Mouse (Mus musculus) hindbrain, postnatal 0 days (tissue): ENCODE data around the gene Dock4. TPM values are rescaled to one million over a fixed set of nuclear protein-coding genes. Genes with fewer than 3 reads are reported as not detected.
A peak's percentile ranks its signal among the peaks of the same experiment; 100 is the strongest.

Source experiments
- ATAC-seq: fragments of 200-750 bp; cut with Nextera tagmentation; 2 replicates; pipeline ENCODE4 v1.8.0; 2017; ENCODE audit warnings: mild to moderate bottlenecking, moderate TSS enrichment, moderate library complexity
- DNase-seq: peaks from one replicate; pipeline ENCODE4 v3.0.0-alpha.2; 2015; ENCODE audit warnings: low spot score
- H3K27ac ChIP-seq: fragments of 300-500 bp; sonication (generic); 2 replicates; pipeline ENCODE4 v1.5.1; 2014; ENCODE audit warnings: mild to moderate bottlenecking
- H3K27me3 ChIP-seq: fragments of 300-500 bp; sonication (generic); 2 replicates; pipeline ENCODE4 v1.6.1; 2014; ENCODE audit warnings: low read length, mixed read lengths; ENCODE audit not compliant: insufficient read depth
- H3K36me3 ChIP-seq: fragments of 300-500 bp; sonication (generic); 2 replicates; pipeline ENCODE4 v1.6.1; 2014; ENCODE audit warnings: low read length, mixed read lengths; ENCODE audit not compliant: insufficient read depth
- H3K4me1 ChIP-seq: fragments of 300-500 bp; sonication (generic); 2 replicates; pipeline ENCODE4 v1.6.1; 2014; ENCODE audit warnings: antibody characterized with exemption, low read length, mixed read lengths; ENCODE audit not compliant: insufficient read depth
- H3K4me2 ChIP-seq: fragments of 300-500 bp; sonication (generic); 2 replicates; pipeline ENCODE4 v1.6.1; 2014; ENCODE audit warnings: low read depth, mild to moderate bottlenecking, low read length, moderate library complexity, mixed read lengths
- H3K4me3 ChIP-seq: fragments of 300-500 bp; sonication (generic); 2 replicates; pipeline ENCODE4 v1.5.1; 2014; ENCODE audit warnings: low read length
- H3K9ac ChIP-seq: fragments of 300-500 bp; sonication (generic); replicated peaks from 2 replicates; pipeline ENCODE4 v1.6.1; 2014; ENCODE audit warnings: mild to moderate bottlenecking, low read length, moderate library complexity, mixed read lengths
- H3K9me3 ChIP-seq: fragments of 300-500 bp; sonication (generic); 2 replicates; pipeline ENCODE4 v1.6.1; 2016; ENCODE audit warnings: low read length, mixed read lengths
- CTCF ChIP-seq: IDR thresholded peaks from 2 replicates; pipeline ENCODE4 v1.5.1; 2016; ENCODE audit warnings: antibody characterized with exemption, control low read depth, low read depth
- WGBS: fragments of 180-500 bp; shearing (Covaris S2); extraction: QIAGEN DNeasy Blood & Tissue Kit; methylation state at CpG from one replicate; pipeline ENCODE4 v1.1.7; 2014; 5-methylcytosine and 5-hydroxymethylcytosine counted together
- polyA plus RNA-seq: library from polyadenylated mRNA; unstranded; fragments of >200 nt; fragmentation: Nextera tagmentation; extraction: Ambion mirVana; gene quantifications from 2 replicates; pipeline ENCODE4 v1.2.1, GENCODE M21; 2015
- total RNA-seq: library from RNA; depleted of rRNA; stranded (reverse); fragments of >200 nt; gene quantifications from 2 replicates; pipeline ENCODE4 v1.2.3, GENCODE M21; 2014; rRNA removed

Gene Dock4
- total and polyA plus RNA-seq, 2 experiments from 2014 or later = 16.7 to 30.7 TPM

DNA sequence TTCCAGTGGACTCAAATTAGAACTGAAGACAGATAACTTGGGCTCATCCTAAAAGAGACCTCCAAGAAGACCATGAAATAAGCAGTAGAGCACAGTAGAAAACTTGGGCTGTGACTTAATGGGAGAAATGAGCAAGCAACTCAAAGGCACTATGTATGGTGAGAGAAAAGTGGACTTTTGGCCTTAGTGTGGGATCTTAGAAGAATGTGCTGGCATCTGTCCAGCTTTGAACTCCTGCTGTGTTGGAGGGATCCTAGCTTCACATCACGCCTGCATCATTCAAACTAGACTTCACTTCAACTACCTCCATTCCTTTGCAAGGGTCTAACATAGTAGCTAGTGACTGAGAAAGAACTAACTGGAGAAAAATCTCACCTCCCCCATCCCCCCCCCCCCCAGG is 443.1 kb downstream of the Dock4 start:
- no peak for DNase-seq
- Histone ChIP-seq H3K4me2 (no peak overlapping the region), H3K9me3 (no peaks in the 10 kb centered on the region), H3K36me3 (no peaks in the 10 kb centered on the region), H3K4me1 (no peaks in the 10 kb centered on the region), H3K9ac (no peak overlapping the region), H3K27me3 (no peaks in the 10 kb centered on the region), H3K4me3 (no peak overlapping the region), H3K27ac (no peak overlapping the region)
- ATAC-seq = no peak
- 64% methylated on average over 1 of the region's 1 CpGs for WGBS
- TF ChIP-seq CTCF = no peak

DNA sequence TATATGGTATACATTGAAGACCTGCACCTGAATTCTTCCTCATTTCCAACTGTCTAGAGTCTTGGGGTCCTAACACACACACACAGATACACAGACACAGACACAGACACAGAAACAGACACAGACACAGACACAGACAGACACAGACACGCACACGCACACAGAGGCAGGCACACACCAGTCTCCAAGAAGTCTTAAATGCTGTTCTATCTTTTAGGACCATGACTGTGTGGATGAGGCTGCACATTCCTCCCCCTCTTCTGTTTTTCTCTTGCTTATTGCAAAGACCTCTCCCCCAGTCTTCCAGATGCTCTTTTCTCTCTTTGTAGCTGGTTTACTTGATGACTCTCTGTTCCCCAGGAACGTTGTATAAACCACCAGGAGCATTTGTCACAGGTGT is 443.8 kb downstream of the Dock4 start:
- H3K9ac ChIP-seq = no peak overlapping the region
- ATAC-seq (no peak), DNase-seq (no peak)
- no peak overlapping the region for H3K27ac ChIP-seq
- H3K27me3 ChIP-seq = no peaks in the 10 kb centered on the region
- no peaks in the 10 kb centered on the region for H3K9me3 ChIP-seq
- no peaks in the 10 kb centered on the region for H3K36me3 ChIP-seq
- no peak overlapping the region for H3K4me3 ChIP-seq
- WGBS = 79% methylated on average over 3 of the region's 3 CpGs
- H3K4me2 ChIP-seq = no peak overlapping the region
- no peaks in the 10 kb centered on the region for H3K4me1 ChIP-seq
- TF ChIP-seq CTCF = no peak

DNA sequence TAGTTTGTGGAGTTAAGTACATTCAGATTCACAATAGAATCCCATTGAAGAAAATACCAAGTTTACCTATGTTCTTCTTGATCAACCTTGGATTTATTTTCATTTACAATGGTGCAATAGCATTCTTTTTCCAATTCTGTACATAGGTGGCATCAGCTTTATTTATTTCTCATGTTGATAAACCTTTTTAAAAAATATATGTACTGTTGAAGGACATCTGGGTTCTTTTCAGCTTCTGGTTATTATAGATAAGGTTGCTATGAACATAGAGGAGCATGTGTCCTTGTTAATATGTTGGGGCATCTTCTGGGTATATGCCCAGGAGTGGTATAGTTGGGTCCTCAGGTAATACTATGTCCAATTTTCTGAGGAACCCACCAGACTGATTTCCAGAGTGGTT is 445.4 kb downstream of the Dock4 start:
- Histone ChIP-seq H3K27ac (no peak overlapping the region), H3K4me3 (no peak overlapping the region), H3K9me3 (no peaks in the 10 kb centered on the region), H3K27me3 (no peaks in the 10 kb centered on the region), H3K9ac (no peak overlapping the region), H3K4me2 (no peak overlapping the region), H3K36me3 (no peaks in the 10 kb centered on the region), H3K4me1 (no peaks in the 10 kb centered on the region)
- ATAC-seq (no peak), DNase-seq (no peak)
- TF ChIP-seq CTCF = no peak

DNA sequence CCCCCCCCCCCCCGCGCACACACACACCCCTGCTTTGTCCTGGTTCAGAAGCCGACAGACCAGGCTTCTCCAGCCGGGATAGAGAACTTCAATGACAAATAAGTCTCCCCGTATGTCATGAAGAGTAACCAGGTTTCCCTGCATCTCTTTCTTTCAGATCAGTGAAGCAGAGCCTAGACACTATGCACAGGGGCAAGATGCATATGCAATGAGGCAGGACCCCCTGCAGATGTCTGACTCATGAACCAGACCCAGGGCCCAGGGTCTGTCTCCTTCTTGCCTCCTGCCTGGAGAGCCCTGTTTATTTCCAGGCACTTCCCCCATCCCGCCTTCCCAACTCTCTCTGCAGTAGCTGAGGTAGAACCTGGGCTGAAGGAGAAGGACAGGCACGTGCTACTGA is 448.0 kb downstream of the Dock4 start:
- no peak overlapping the region for H3K27ac ChIP-seq
- H3K27me3 ChIP-seq = no peaks in the 10 kb centered on the region
- H3K9ac ChIP-seq = no peak overlapping the region
- WGBS = 60% methylated on average over 3 of the region's 7 CpGs
- H3K4me1 ChIP-seq = no peaks in the 10 kb centered on the region
- DNase-seq (no peak), ATAC-seq (peak; percentile 21; the same call in 1 of the 2 replicates)
- TF ChIP-seq CTCF = no peak
- no peaks in the 10 kb centered on the region for H3K9me3 ChIP-seq
- H3K4me2 ChIP-seq = no peak overlapping the region
- no peak overlapping the region for H3K4me3 ChIP-seq
- no peaks in the 10 kb centered on the region for H3K36me3 ChIP-seq

DNA sequence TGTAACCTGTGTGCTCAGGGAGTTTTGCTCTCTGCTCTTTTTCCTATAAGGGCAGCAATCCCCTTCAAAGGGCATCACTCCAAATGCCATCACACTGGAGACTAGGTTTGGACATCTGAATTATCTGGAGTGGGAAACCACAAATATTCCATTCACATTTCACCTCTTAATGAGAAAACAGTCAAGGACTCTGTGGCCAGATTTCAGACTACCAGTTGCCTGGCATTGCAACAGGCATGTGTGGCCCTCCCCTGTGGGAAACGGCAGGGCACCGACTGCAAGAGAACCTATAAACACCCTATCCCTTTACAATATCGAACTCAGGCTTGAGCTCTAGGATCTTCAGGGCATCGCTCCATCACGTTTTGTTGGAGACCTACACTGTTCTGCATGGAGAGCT is 448.9 kb downstream of the Dock4 start:
- no peaks in the 10 kb centered on the region for H3K9me3 ChIP-seq
- H3K36me3 ChIP-seq = no peaks in the 10 kb centered on the region
- WGBS = 78% methylated on average over 5 of the region's 5 CpGs
- H3K4me1 ChIP-seq = no peaks in the 10 kb centered on the region
- no peaks in the 10 kb centered on the region for H3K27me3 ChIP-seq
- H3K27ac ChIP-seq = no peak overlapping the region
- DNase-seq (no peak), ATAC-seq (no peak)
- TF ChIP-seq CTCF = no peak
- H3K4me3 ChIP-seq = no peak overlapping the region
- H3K4me2 ChIP-seq = no peak overlapping the region
- H3K9ac ChIP-seq = no peak overlapping the region

Other genes with a start within 250 kb of the Dock4 start
- not detected in 2 replicates for gene Lsmem1, start 246.5 kb upstream of the Dock4 start, total RNA-seq
- 0.09 and 0.24 TPM in 2 replicates for gene Lsmem1, start 246.5 kb upstream of the Dock4 start, polyA plus RNA-seq
- gene Ifrd1, start 197.4 kb upstream of the Dock4 start, total RNA-seq = 36.0 and 37.8 TPM in 2 replicates
- 118 and 128 TPM in 2 replicates for gene Ifrd1, start 197.4 kb upstream of the Dock4 start, polyA plus RNA-seq
- gene Zfp277, start 50 bp upstream of the Dock4 start, total RNA-seq = 21.6 and 24.6 TPM in 2 replicates
- gene Zfp277, start 50 bp upstream of the Dock4 start, polyA plus RNA-seq = 31.1 and 32.9 TPM in 2 replicates